Mouse (Mus musculus): ENCODE measurements around the gene Treh.

Gene Treh

DNA sequence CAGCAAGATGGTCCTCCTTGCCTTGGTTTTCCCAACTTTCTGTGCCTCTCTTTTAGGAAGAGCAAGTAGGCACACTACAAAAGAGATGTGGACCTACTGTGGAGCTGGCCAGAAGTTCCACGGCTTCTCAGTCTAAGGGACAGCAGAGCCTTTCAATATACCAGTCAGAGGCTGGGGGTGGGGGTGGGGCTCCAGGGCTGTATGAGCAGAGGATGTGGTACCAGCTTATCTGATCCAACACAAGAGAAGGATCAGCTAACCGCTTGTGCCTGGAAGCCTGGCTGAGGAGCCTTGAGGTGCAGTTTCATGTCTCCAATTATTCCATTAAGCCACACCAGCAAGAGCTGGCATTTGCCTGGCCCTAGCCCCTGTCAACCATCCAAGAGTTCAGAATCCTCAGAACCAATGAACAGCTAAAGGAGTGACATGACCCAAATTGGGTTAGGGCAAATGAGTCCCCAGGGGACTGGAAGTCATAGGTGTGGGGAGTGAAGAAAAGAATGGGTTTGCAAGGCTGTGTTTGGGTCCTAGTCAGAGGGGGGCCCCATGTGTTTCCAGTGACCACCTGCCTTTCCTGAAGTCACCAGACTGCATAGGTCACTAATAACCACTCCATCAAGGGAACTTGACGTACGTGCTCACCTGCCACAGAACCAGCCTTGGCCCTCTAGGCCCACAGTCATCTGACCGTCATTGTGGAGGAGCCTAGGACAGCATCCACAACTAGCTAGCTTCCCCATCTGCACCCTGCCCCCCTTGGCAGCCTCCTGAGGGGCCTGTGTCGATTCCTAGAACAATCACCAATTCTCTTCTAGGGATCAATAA, 44.2 kb downstream of the Treh start:
- no peak for DNase-seq (ENCODE audit: low spot score)

DNA sequence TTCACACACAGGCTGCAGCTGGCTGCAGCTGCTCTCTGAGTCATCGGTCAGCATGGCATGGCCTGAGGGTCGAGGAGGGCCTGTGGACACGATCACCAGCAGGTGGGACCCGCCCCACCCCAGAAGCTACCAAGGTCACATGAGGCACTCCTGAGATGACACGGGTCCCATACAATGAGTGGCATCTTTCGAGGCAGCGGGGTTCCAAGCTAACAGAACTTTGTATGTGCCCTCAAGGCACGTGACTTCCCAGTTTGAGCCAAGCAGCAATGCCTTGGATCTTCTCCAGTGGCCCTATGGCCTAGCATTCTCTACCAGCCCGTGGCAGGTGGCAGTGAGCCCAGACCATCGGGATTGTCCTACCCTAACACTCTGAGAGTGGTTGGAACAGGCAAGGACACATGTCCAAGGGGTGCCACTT, 44.8 kb downstream of the Treh start:
- peak; percentile 79 for DNase-seq (ENCODE audit: low spot score)

DNA sequence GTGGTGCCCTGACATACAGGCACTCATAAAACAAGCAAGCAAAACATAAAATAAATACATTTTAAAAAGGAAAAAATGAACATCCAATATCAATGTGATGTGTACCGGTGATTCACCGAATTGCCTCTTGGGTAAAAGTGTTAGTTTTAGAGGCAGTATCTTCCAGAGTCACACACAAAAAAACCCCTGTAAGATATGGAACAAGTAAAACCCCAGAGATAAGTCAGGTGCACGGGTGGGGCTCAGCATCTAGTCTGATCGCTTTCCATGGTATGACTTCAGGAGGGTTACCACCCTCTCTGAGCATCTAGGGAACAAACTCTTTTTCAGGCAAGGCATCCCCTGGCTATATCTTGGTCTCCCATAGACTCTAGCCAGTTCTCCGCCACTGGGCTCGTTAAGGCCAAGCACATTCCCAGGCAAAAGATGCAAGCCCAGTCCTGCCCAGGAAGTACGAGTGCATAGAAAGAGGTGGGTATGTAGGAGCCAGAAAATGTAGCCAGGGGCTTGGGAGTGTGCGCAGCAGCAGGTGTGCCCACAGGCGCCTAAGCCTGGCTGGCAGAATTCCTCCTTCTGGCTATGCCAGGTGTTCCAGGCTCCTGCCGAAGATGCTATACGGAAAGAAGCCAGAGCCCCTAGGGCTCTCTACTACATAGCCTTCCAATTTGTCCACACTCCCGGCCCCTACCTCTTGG, 46.1 kb downstream of the Treh start:
- no peak for DNase-seq (ENCODE audit: low spot score)

DNA sequence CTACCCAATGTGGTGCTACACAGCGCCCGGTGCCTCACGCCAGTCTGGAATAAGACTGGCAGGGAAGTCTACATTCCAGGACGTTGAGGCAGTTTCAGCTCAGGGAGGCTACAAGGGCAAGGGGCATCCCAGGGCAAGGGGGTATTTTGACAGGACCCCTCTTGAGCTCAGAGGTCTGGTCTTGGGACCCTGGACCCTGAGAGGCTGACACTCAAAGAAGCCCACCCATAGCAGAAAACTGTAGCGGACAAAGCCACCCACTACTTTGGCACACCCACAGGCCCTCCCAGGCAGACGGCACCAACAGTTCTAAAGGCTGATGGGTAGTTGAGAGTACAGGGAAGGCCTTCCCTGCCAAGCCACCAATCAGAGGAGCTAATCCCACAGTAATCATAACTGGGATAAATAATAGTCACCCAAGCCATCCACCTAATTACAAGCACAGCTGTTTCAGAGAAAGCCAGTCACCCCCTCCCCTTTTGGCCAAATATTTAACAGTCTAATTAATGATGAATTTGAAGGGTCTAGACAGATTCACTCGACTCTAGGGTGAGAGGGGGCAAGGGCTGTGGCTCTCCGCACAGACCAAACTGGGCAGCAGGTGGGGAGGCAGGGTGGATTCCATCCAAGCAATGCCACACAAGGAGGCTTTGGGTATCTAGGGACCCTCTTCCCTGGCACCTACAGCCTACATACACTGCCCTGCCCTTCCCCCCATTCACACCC, 46.8 kb downstream of the Treh start:
- DNase-seq (ENCODE audit: low spot score) = no peak

DNA sequence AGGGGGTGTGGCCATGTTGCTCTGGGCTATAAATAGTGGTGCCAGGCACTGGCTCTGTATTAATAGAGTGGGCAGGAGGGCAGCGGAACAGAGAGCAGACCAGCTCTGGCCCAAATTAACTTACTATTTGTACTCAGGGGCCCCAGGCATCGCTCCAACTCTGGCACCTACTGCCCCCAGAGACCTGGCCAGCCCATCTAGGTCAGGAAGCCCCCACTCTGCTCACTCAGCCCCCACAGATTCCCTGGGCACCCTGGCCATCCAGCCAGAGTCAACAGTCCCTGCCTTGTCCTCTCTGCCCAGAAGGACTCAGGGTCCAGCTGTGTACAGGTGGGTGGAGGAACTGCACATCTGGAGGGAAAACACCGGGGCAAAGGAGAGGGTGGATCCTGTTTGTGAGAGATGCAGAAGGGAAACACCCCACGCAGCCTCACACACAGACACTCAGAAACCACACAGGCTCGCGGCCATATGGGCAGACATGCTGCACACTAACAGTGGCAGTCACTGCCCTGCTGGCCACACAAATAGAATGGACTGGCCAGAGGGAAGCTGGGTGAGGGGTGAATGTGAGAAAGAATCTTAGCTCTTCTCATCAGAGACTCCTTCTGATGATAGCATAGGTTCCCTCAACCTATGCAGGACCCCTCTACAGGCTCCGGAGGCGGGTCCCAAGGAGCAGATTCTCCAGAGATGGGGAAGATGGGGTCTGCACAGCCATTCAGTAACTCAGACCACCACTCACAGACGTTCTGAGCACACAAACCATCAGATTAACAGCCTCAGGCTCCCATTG, 47.5 kb downstream of the Treh start:
- no peak for DNase-seq (ENCODE audit: low spot score)

DNA sequence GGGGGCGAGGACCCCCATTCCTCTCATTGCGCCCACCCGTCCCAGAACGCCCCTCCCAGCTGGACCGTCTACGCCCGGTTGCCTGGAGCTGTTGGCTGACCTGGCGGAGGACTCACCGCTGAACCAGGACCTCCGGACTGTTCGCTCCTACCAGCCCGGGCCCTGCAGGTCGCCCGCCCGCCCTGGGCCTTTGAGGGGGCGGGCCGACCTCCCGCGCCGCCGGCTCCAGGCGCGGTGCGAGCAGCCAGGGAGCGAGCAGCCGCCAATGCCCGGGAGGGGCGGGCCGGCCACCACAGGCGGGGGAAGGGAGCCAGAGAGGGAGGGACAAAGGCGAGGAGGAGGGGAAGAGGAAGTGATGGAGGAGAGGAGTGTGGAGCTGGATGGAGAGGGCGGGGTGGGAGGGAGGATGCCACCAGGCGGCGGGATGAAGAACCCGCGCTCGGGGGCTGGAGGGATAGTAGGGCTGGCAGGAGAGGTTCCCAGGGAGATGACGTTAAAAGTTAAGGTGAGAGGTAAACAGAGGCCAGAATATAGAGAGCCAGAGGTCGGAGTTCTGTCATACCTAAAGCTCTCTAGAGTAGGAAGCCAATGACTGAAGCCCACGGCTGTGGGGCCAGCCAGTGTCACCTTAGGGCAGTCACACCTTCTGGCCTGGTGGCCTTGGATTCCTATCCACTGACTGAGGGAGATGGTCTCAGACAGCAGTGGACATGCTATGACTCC, 48.3 kb downstream of the Treh start:
- peak; percentile 80 for DNase-seq (ENCODE audit: low spot score)

DNA sequence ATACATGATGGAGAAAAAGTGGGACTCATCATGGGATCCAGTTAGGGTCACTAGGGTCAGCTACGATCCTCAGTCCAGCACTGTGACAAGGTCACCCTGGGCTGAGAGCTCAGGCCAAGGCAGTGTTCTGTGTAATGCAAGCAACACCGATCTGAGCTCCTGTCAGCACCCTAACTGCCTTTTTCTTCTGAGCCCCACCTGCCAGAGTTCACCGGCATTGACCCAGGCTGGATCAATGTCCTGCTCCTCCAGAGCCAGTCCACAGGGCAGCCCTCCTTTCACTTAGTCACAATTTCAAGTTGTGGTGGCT, 48.8 kb downstream of the Treh start:
- DNase-seq (ENCODE audit: low spot score) = no peak

DNA sequence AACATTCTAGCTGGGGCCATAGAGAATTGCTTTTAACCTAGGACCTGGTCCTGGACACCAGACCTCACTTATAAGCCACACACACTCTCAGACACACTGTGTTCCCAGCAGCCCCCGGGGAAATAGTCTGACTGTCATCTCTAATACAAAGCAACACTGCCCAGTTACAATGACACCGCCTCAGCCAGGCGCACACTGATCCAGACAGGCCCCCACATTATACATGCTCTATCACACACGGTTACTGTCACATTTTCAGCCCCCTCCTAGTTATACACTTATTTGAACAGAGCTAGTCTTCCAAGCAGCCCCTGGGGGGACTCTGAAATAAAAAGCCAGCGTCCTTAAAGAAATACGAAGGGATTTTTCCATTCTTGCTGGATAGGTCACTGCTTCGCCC, 49.5 kb downstream of the Treh start:
- DNase-seq (ENCODE audit: low spot score) = no peak

DNA sequence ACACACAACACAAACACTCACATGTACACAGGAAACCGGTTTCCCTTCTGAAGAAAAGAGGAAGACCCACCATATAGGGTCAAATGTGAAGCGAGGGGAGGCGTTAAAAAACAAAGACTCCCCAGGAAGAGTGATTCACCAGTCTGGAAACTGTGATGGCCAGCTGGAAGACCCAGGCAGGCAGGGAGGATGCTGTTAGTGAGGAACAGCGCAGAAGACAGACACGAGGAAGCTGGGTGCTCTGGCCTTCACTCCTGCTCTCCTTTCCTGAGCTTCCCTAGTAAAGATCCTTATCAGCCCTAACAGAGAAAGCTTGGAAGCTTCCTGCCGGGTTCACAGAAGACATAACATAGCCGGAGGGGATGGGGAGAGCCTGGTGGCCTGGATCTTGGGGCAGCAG, 50.0 kb downstream of the Treh start:
- no peak for DNase-seq (ENCODE audit: low spot score)

DNA sequence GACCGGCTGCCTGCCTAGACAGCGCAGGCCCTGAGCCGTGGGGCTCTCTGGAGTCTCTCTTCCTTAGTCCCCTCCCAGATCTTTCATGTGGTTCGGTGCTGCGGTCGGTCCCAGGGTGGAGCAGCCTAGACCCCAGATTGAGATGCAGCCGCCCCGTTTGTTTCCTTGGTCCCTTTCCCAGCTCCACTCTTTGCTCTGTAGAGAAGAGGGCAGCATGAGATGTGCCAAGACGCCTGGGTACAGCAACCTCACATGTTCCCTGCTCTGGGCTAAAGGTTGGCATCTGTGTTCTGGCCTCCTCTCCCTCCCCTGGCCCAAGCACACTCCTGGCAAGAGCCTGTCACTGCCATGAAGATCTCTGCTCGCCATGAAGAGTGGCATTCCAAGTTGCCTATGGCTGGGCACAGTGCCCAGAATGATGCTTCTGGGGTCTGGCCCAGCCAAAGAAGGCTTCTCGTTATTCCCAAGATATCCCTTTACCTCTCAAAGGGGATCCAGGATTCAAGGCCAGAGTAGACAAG, 50.5 kb downstream of the Treh start:
- DNase-seq (ENCODE audit: low spot score) = no peak

DNA sequence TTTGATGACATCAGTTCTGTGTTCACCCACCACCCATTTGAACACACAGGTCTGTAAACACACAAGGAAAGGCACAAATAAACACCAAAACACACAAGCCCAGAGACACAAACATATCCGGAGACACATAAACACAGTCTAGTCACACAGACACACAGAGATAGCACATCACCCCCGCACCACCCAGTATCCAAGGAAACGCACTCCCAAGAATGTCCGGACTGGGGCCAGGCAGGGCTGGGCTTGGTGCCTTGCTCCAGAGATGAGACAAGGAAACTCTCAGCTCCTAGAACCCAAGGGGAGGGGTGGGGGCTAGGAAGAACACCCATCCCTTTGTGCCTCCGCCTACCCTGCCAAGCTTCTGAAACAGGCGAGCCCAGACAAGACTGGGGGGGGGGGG, 51.2 kb downstream of the Treh start:
- no peak for DNase-seq (ENCODE audit: low spot score)

DNA sequence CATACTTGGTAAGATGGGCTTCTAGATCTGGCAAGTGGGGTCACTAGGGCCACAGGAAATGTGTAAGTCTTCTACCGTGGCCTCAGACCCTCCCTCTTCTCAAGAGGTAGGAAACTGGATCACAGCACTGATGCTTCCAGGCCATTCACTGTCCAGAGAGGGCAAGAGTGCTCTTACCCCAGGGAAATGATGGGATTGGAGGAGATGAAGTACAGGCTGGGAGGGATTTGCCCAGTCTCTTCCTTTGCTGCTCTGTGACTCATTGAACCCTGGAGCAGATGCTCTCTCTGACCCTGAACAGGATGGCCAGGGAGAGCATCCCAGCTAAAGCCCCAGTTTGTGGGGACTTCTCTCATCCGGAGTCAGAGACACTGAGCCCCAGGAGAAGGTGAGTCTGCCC, 51.6 kb downstream of the Treh start:
- no peak for DNase-seq (ENCODE audit: low spot score)

DNA sequence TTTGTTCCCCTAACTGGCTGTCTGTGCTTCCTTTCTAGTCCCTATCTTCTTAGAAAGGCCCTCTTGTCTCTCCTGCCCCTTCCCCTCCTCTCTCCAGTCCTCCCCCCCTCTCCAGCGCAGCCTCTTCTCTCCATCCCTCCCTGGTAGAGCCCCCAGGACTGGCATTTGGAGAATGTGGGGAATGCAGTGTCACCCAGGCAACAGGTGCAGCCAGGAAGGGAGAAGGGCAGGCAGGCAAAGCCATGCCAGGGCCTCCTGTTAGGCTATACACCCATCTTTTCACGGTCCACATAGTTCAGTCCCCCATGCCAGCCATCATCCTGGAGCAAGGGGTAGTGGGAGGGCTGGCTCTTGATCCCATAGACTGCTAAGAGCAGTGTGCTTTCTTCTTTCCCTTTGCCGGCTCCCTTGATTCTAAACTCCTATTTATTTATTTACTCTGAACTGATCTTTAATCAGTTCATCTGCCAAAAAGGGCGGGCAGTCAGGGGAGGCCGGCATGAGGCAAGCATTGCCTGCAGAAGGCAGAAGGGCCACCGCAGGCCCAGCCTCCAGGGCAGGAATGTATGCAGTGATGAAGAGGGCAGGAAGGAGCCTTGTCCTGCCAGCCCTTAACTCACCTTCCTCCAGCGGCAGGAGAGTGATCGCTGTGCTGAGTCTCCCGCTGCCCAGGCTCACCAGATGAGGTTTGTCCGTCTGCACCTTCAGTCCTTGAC, 53.6 kb downstream of the Treh start:
- no peak for DNase-seq (ENCODE audit: low spot score)

DNA sequence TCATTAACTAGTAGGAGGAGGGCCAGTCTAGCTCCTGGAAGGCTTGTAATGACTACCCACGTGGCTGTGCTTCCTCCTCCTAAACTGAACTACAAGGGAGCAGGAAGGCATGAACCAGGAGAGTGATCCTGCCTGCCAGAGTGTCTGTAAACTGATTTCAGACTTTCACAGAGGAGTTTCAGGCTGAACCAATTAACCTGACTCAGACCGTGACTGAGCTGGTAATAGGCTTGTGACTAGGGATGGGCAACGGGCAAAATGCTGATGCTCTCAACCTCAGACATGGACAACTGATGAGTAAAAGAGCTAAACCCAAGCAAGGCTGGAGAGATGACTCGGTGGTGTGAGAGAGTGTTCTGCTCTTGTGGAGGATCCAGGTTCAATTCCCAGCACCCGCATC, 54.4 kb downstream of the Treh start:
- DNase-seq (ENCODE audit: low spot score) = no peak

DNA sequence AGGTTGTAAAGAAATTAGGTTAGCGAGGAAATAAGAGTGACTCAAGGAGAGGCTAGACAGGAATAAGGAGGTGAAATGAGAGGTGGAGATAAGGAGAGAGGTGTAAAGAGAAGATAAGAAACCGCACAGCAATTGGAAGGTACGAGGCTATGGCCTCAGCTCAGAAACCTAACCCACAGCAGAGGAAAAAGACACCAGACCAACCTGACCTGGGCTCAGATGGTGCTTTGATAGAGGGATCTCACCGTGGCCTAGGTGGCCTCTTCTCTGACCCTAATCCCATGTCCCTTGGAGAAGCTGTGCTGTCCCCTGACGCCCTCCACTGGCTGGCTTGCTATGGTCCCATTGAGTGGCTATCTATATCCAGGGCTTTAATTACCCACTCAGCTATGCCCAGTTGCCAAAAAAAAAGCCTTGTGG, 59.1 kb downstream of the Treh start:
- no peak for DNase-seq (ENCODE audit: low spot score)

DNA sequence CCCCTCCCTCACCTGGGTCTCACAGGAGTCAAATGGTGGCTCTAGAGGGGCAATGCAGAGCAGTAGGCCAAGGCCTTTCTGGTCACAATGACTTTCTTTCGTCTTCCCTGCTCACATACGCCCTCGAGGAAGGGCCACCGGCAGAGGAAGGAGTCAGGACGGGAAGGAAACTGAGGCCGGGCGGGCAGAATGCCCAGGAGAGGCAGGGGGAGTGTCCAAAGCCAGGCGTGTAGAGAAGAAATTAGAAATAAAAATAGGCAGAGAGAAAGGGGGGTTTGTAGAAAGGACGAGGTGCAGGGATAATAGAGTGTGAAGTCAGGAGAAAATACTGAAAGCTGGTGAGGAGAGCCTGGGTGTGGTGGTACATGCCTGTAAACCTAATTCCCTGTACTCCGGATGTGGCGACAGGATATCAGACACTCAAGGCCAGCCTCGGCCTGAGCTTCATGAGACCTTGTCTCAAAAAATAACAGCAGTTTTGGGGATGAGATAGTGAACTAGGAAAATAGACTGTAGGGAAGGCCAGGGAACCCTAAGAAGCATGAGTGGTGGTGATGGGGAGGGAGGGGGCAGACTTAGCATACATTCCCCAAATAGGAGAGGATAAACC, 60.0 kb downstream of the Treh start:
- DNase-seq (ENCODE audit: low spot score) = no peak

DNA sequence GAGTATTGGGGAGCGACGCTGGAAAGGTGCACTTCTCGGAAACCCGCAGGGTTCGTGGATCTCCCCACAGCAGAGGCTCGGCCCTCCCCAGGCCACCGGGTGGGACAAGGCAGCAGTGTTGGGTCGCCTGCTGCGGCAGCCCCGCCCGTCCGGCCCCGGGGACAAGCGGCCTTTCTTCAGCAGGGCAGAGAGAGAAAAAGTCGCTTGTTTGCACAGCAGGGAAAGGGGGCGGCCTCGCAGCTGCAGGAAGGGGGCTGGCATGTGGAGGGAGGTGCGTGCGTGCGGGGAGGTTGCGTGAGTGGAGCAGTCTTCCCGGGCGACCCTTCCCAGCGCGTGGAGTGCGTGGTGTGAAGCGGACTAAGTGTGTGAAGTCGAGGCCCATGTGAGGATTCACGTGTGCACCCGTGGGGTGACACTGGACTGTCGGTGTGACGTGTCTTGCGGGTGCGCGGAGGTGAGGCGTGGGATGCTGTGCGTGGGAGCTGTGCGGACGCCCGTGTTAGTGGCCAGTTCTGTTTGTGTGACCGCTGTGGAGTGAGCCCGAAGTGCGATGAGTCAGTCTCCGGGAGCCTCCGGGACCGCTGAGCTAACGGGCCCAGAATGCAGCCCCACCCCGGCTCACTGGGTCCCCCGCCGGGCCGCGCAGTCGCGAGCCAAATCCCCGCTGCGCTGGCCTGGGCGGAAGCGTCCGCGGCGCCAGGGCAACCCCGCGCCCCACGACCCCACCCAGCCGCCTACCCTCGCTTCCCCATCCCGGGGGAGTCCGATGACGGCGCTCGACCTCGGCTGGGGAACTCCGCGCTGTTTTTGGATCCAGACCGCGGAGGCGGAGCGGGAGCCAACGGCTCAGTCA, 60.9 kb downstream of the Treh start:
- DNase-seq (ENCODE audit: low spot score) = no peak

DNA sequence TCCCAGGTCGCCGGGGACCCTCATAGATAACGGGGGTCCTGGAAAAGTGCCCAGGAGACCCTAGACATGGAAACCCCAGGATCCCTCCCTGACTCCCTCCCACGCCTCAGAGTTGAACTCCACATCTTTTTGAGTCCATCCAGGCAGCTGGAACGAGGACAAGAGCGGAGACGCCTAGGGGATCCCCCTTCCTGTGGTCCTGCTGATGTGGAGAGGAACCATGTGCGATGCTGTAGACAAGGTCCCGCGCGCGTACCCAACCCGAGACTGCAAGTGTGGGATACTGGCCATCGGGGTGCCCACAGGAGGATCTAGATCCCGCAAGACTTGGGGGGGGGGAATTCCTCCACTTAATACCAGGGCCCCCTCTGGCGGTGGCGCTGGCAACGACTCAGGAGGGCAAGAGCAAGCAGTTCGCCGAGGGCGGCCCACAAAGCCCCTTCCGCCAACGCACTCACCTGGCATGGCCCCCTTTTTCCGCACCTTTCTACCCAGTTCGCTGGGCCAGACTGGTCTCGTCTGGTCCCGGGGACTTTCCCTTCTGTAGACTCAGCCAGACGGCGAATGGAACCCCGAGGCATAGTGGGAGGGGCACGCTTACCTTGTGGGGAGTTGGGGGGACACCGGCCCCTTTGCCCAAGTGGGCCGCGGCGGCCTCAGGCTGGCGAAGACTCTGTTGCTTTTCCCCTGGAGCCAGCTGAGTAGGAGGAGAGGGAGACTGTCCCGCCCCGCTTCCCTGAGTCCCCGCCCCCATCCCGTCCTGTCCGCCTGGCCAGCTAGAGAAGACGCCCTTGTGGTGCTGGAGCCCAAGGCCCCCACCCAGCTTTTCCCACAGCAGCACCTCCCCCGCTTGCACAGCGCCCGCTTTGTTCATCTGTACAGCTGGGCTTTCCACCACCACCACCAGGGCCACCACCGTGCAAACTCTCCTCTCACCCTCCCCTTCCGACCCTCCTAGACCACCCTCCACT, 61.8 kb downstream of the Treh start, which contains the start of gene Phldb1:
Gene Phldb1, minus strand, starts transcription at position 675 of the 971 bp plus-strand sequence.
- no peak for DNase-seq (ENCODE audit: low spot score)
